Mouse (Mus musculus): ENCODE results near the gene Spz1. TPM values are rescaled to one million over a fixed set of nuclear protein-coding genes. Genes with fewer than 3 reads are reported as not detected.

The Spz1 gene
- total RNA-seq, 1 experiment: 0.76 TPM

GRCm38 (mm10) chr13:92576688-92577087 lies 716 bp upstream of the Spz1 start:
- no peak overlapping the region for H3K27ac ChIP-seq (ENCODE audit: insufficient read depth, low read depth, low read length, poor library complexity, severe bottlenecking)
- H3K4me1 ChIP-seq (ENCODE audit: control insufficient read depth in 2 of 2, insufficient read depth in 2 of 2, low read length in 2 of 2, poor library complexity in 1 of 2): peaks cover 0 to 5% of the 10 kb centered on the region in 2 experiments; a peak in 1 of 4 replicates
- TF ChIP-seq ZC3H11A (IDR thresholded peaks at IDR 0.05; ENCODE audit: borderline replicate concordance, low read depth, low read length) (no peak), MAFK (IDR thresholded peaks at IDR 0.05; ENCODE audit: insufficient read depth, low read depth, low read length) (no peak)
- no peaks in the 10 kb centered on the region for H3K36me3 ChIP-seq (ENCODE audit: control insufficient read depth, insufficient read depth, low read length, poor library complexity, severe bottlenecking)
- no peak overlapping the region for H3K9ac ChIP-seq (ENCODE audit: insufficient read depth, low read depth, low read length, poor library complexity, severe bottlenecking)
- no peak for DNase-seq (ENCODE audit: low read depth, low spot score)
- no peak overlapping the region for H3K4me3 ChIP-seq (ENCODE audit: insufficient read depth in 1 of 2, low read depth in 1 of 2, low read length in 2 of 2, poor library complexity in 1 of 2, severe bottlenecking in 1 of 2)
- in situ Hi-C loops (cut with MboI; ENCODE audit: low sequenced_read_pairs in 2 of 2, unreplicated experiment in 2 of 2): loop anchor here (10.0 to 25.0 kb wide), 2 partner anchors 161 to 168 kb away; no protein-coding TSS in a partner anchor
- H3K9me3 ChIP-seq (ENCODE audit: control insufficient read depth, insufficient read depth, low read depth, low read length): no peaks in the 10 kb centered on the region

GRCm38 (mm10) chr13:92559429-92559828 lies 16.5 kb downstream of the Spz1 start:
- in situ Hi-C loops (cut with MboI; ENCODE audit: low sequenced_read_pairs in 2 of 2, unreplicated experiment in 2 of 2): no loop called here
- H3K9me3 ChIP-seq (ENCODE audit: control insufficient read depth, insufficient read depth, low read depth, low read length): no peaks in the 10 kb centered on the region
- no peak overlapping the region for H3K4me3 ChIP-seq (ENCODE audit: insufficient read depth in 1 of 2, low read depth in 1 of 2, low read length in 2 of 2, poor library complexity in 1 of 2, severe bottlenecking in 1 of 2)
- no peak for TF ChIP-seq ZC3H11A (IDR thresholded peaks at IDR 0.05; ENCODE audit: borderline replicate concordance, low read depth, low read length)
- TF ChIP-seq HCFC1 (IDR thresholded peaks at IDR 0.05; ENCODE audit: borderline replicate concordance, insufficient read depth, low read length): no peak
- TF ChIP-seq MAFK (IDR thresholded peaks at IDR 0.05; ENCODE audit: insufficient read depth, low read depth, low read length): no peak
- TF ChIP-seq ZNF384 (IDR thresholded peaks at IDR 0.05; ENCODE audit: low read depth, low read length): no peak
- no peak for TF ChIP-seq CHD2 (IDR thresholded peaks at IDR 0.05; ENCODE audit: low read depth, low read length)
- no peak overlapping the region for H3K27ac ChIP-seq (ENCODE audit: insufficient read depth, low read depth, low read length, poor library complexity, severe bottlenecking)
- DNase-seq (ENCODE audit: low read depth, low spot score): no peak
- H3K4me1 ChIP-seq (ENCODE audit: control insufficient read depth in 2 of 2, insufficient read depth in 2 of 2, low read length in 2 of 2, poor library complexity in 1 of 2): no peaks in the 10 kb centered on the region
- H3K9ac ChIP-seq (ENCODE audit: insufficient read depth, low read depth, low read length, poor library complexity, severe bottlenecking): no peak overlapping the region
- no peaks in the 10 kb centered on the region for H3K36me3 ChIP-seq (ENCODE audit: control insufficient read depth, insufficient read depth, low read length, poor library complexity, severe bottlenecking)

- H3K27ac ChIP-seq (ENCODE audit: insufficient read depth, low read depth, low read length, poor library complexity, severe bottlenecking): no peak overlapping the region
- H3K4me1 ChIP-seq (ENCODE audit: control insufficient read depth in 2 of 2, insufficient read depth in 2 of 2, low read length in 2 of 2, poor library complexity in 1 of 2): no peaks in the 10 kb centered on the region
- H3K9ac ChIP-seq (ENCODE audit: insufficient read depth, low read depth, low read length, poor library complexity, severe bottlenecking): no peak overlapping the region
- in situ Hi-C loops (cut with MboI; ENCODE audit: low sequenced_read_pairs in 2 of 2, unreplicated experiment in 2 of 2): no loop called here
- no peak for DNase-seq (ENCODE audit: low read depth, low spot score)
- H3K36me3 ChIP-seq (ENCODE audit: control insufficient read depth, insufficient read depth, low read length, poor library complexity, severe bottlenecking): no peaks in the 10 kb centered on the region
- TF ChIP-seq CHD2 (IDR thresholded peaks at IDR 0.05; ENCODE audit: low read depth, low read length) (no peak), ZNF384 (IDR thresholded peaks at IDR 0.05; ENCODE audit: low read depth, low read length) (no peak), ZC3H11A (IDR thresholded peaks at IDR 0.05; ENCODE audit: borderline replicate concordance, low read depth, low read length) (no peak), HCFC1 (IDR thresholded peaks at IDR 0.05; ENCODE audit: borderline replicate concordance, insufficient read depth, low read length) (no peak), MAFK (IDR thresholded peaks at IDR 0.05; ENCODE audit: insufficient read depth, low read depth, low read length) (no peak)
- H3K4me3 ChIP-seq (ENCODE audit: insufficient read depth in 1 of 2, low read depth in 1 of 2, low read length in 2 of 2, poor library complexity in 1 of 2, severe bottlenecking in 1 of 2): no peak overlapping the region
- H3K9me3 ChIP-seq (ENCODE audit: control insufficient read depth, insufficient read depth, low read depth, low read length): no peaks in the 10 kb centered on the region
These were observed 18.7 kb downstream of the Spz1 start for GRCm38 (mm10) chr13:92557229-92557628.

GRCm38 (mm10) chr13:92556458-92557126 lies 19.4 kb downstream of the Spz1 start:
- no peaks in the 10 kb centered on the region for H3K9me3 ChIP-seq (ENCODE audit: control insufficient read depth, insufficient read depth, low read depth, low read length)
- no peaks in the 10 kb centered on the region for H3K36me3 ChIP-seq (ENCODE audit: control insufficient read depth, insufficient read depth, low read length, poor library complexity, severe bottlenecking)
- in situ Hi-C loops (cut with MboI; ENCODE audit: low sequenced_read_pairs in 2 of 2, unreplicated experiment in 2 of 2): no loop called here
- no peak for TF ChIP-seq CHD2 (IDR thresholded peaks at IDR 0.05; ENCODE audit: low read depth, low read length)
- no peak for TF ChIP-seq ZC3H11A (IDR thresholded peaks at IDR 0.05; ENCODE audit: borderline replicate concordance, low read depth, low read length)
- TF ChIP-seq MAFK (IDR thresholded peaks at IDR 0.05; ENCODE audit: insufficient read depth, low read depth, low read length): no peak
- TF ChIP-seq HCFC1 (IDR thresholded peaks at IDR 0.05; ENCODE audit: borderline replicate concordance, insufficient read depth, low read length): no peak
- no peak for TF ChIP-seq ZNF384 (IDR thresholded peaks at IDR 0.05; ENCODE audit: low read depth, low read length)
- H3K4me1 ChIP-seq (ENCODE audit: control insufficient read depth in 2 of 2, insufficient read depth in 2 of 2, low read length in 2 of 2, poor library complexity in 1 of 2): no peaks in the 10 kb centered on the region
- no peak overlapping the region for H3K9ac ChIP-seq (ENCODE audit: insufficient read depth, low read depth, low read length, poor library complexity, severe bottlenecking)
- DNase-seq (ENCODE audit: low read depth, low spot score): no peak
- no peak overlapping the region for H3K4me3 ChIP-seq (ENCODE audit: insufficient read depth in 1 of 2, low read depth in 1 of 2, low read length in 2 of 2, poor library complexity in 1 of 2, severe bottlenecking in 1 of 2)
- H3K27ac ChIP-seq (ENCODE audit: insufficient read depth, low read depth, low read length, poor library complexity, severe bottlenecking): no peak overlapping the region

All from ES-E14 (cell line).